Mouse (Mus musculus): Measurements from ENCODE around the gene Fn1.

Fn1 gene

GRCm38 (mm10) chr1:71605751-71606150 is 47.2 kb downstream of the Fn1 start:
- DNase-seq (ENCODE audit: low spot score) = no peak

- no peak for DNase-seq (ENCODE audit: low spot score)
These were observed 57.6 kb downstream of the Fn1 start for GRCm38 (mm10) chr1:71595365-71595764.

- DNase-seq (ENCODE audit: low spot score) = no peak
These were observed 58.7 kb downstream of the Fn1 start for GRCm38 (mm10) chr1:71594268-71594667.

- no peak for DNase-seq (ENCODE audit: low spot score)
These were observed 59.8 kb downstream of the Fn1 start for GRCm38 (mm10) chr1:71593184-71593583.

GRCm38 (mm10) chr1:71590038-71590437 is 63.0 kb downstream of the Fn1 start:
- no peak for DNase-seq (ENCODE audit: low spot score)

GRCm38 (mm10) chr1:71586658-71587057 is 66.3 kb downstream of the Fn1 start:
- no peak for DNase-seq (ENCODE audit: low spot score)

GRCm38 (mm10) chr1:71583900-71584299 is 69.1 kb downstream of the Fn1 start:
- DNase-seq (ENCODE audit: low spot score) = no peak

GRCm38 (mm10) chr1:71583302-71583701 is 69.7 kb downstream of the Fn1 start:
- no peak for DNase-seq (ENCODE audit: low spot score)

GRCm38 (mm10) chr1:71580408-71580807 is 72.6 kb downstream of the Fn1 start:
- DNase-seq (ENCODE audit: low spot score) = no peak

GRCm38 (mm10) chr1:71579526-71579925 is 73.5 kb downstream of the Fn1 start:
- DNase-seq (ENCODE audit: low spot score) = no peak

GRCm38 (mm10) chr1:71576837-71577236 is 76.2 kb downstream of the Fn1 start:
- DNase-seq (ENCODE audit: low spot score) = no peak

GRCm38 (mm10) chr1:71575987-71576386 is 77.0 kb downstream of the Fn1 start:
- DNase-seq (ENCODE audit: low spot score) = no peak

GRCm38 (mm10) chr1:71570116-71570515 is 82.9 kb downstream of the Fn1 start:
- DNase-seq (ENCODE audit: low spot score) = no peak

- no peak for DNase-seq (ENCODE audit: low spot score)
These were observed 85.0 kb downstream of the Fn1 start for GRCm38 (mm10) chr1:71567884-71568605.

- DNase-seq (ENCODE audit: low spot score) = no peak
These were observed 88.7 kb downstream of the Fn1 start for GRCm38 (mm10) chr1:71564291-71564690.

- DNase-seq (ENCODE audit: low spot score) = no peak
These were observed 92.4 kb downstream of the Fn1 start for GRCm38 (mm10) chr1:71560626-71561025.

- DNase-seq (ENCODE audit: low spot score) = peak; percentile 72
These were observed 96.0 kb downstream of the Fn1 start, which contains the start of gene Atic for GRCm38 (mm10) chr1:71556688-71557612. Atic (plus strand) TSS chr1:71557150.

GRCm38 (mm10) chr1:71550626-71551195 is 102.3 kb downstream of the Fn1 start:
- no peak for DNase-seq (ENCODE audit: low spot score)

- no peak for DNase-seq (ENCODE audit: low spot score)
These were observed 112.6 kb downstream of the Fn1 start for GRCm38 (mm10) chr1:71540437-71540836.

- DNase-seq (ENCODE audit: low spot score) = no peak
These were observed 113.4 kb downstream of the Fn1 start for GRCm38 (mm10) chr1:71539641-71540040.

All from left cerebral cortex, adult 11 months (tissue).